Mouse (Mus musculus): ENCODE results near the gene Cdkn2b. TPM values are rescaled to one million over a fixed set of nuclear protein-coding genes. Genes with fewer than 3 reads are reported as not detected.

The Cdkn2b gene
- polyA plus RNA-seq, 1 experiment from 2014 or later: 2.2 TPM

Other genes starting within 250 kb of the Cdkn2b start
- gene Mtap, start 173.9 kb downstream of the Cdkn2b start, polyA plus RNA-seq (2016; fragmentation: Nextera tagmentation; extraction: Ambion mirVana): 80.2 and 107 TPM in 2 replicates
- gene Cdkn2a, start 16.4 kb downstream of the Cdkn2b start, polyA plus RNA-seq (2016; fragmentation: Nextera tagmentation; extraction: Ambion mirVana): not detected in 2 replicates